Mouse (Mus musculus) testis, postnatal 10 days (tissue): Measurements from ENCODE around the gene Igf2r.
"Not testable (repeated sequence)": the region's sequence is repeated elsewhere in the genome, so short reads cannot be mapped to it uniquely, and the experiment has no call there.

Experiments used
- DNase-seq: peaks from one replicate; pipeline ENCODE4 v3.0.0; 2021; ENCODE audit warnings: low spot score

Gene Igf2r

DNA sequence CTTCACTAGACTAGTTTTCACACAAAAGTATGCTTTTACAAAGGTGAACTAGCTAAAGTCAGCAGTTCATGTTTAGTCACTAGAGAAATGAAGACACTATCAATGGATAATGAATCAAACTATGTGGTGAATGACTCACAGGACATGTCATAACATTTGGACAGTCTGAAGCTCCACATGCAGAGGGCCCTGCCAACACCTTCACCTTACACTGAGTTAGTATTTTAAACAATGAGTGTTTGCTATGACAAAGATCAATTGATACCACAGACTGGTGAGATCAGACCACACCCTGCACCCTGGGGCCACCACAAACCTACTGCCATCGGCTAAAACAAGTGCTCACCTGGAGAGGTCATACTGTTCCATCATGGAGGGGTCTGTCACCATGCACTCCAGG is 54.4 kb downstream of the Igf2r start:
- DNase-seq: no peak

DNA sequence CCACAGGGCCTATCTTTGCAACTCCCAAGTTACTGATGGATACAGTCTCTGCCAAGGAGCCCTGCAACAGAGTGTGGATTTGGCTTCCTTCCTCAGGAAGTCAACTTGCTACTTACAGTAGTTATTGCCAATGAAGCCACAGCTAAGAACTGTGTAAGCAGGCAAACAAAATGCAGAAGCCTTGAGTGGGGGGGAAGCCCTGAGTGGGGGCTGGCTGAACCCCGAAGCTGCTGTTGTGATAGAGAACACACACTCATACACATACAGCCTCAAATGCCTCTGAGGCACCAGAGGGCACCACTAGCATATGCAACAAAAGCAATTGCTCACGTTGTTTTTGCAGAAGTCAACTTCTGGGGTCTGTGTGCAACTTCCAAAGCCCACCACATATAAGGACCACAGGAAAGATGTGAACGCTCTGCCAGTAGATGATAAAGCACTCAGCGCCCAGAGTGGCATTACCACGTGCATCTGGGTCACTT is 55.3 kb downstream of the Igf2r start:
- DNase-seq: no peak

DNA sequence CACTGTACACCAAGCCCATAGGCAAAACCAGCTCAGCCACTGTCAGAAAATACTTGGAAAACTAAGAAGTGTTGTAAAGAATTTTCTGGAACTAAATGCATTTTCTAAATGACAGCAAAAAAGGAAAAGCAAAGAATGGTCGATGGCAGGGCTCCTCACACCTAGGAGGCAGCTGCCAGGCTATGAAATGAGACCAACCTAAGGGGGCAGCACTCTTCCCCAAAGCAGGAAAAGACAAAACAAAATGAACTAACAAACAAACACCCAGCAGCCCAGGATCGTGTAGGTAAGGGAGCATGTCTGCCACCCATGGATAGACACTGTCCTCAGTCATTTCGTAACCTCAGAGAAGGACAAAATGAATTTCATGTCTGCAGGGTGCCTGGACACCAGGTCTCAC is 56.5 kb downstream of the Igf2r start:
- DNase-seq: no peak

DNA sequence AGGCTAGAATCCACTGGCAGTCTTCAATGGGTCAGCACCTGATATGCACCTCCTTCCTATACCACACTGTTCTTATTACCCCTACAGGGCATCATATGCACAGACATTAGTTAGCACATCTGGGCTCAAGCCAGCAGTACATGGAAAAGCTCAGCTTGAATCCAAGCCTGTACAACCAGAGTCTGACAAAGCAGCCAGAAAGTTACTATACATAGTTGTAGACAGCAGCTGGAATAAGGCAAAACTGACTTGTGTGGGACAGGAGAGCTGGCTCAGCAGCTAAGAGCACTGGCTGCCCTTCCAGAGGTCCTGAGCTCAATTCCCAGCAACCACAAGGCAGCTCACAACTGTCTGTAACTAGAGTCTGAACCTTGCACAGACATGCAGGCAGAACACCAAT is 57.3 kb downstream of the Igf2r start:
- DNase-seq: no peak

DNA sequence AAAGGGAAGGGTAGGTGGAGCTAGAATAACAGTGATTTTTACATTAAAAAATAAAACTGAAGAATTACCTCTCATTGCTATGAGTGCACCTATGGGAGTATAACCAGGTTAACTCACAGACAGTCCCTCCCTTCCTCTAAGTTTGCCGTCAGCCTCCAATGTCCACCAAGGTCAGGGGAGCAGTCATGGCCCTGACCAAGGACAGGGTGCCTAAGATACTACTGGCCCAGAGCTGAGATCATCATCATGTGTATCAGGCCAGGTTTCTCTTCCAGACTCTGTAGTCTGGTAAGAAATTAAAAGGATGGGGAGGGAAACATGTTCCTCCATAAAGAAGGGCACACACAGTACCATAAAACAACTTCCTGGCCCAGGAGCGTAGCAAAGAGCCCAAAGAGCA is 58.5 kb downstream of the Igf2r start:
- DNase-seq: no peak

DNA sequence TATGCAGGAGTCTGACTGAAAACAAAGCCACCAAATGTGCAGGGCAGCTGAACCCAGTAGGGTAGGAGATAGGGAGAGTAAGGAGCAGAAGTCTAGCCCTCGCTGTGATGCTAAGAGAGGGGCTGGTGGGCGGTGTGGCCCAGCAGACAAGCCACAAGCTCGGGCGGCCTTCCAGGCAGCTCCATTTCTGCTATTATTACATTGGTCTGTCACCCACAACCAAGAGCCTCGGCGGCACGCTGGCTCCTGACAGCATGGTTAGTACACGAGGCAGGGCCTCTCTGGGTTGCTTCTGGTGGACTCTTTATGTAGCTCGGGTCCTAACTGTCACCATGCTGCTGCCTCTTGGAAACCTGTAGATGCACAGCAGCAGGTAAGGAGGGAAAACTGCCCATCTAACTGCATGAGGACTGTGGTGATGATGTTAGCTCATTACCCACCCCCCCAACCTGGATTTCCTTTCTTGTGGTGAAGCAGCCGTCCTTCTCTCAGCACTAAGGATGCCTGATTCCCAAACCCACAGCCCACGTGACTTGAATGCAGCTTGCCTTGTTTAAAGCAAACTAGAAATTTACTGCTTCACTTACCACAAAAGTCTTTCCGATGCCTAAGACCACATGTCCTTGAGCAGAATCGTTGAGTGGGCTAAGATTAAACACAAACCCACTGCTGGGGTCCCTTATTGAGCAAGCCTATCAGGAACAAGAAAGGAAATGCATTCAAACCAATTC is 59.2 kb downstream of the Igf2r start:
- no peak for DNase-seq

DNA sequence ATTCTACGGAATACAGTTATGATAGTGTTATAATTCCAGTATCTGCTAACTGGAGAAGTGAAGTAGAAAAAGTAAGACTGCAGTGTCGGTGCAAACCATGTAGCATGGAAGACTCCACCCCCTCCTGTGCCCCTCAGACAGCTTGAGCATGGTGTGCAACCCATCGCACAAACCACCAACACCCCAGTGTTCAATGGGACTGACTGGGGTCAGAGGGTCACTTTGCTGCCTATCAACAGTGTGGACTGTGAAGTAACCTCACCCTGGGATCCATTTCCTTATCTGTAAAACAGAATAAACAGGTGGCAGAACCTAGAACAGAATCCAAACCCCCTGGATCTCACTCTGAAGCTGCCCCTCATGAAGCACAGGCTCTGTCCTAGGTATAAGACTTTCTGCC is 61.1 kb downstream of the Igf2r start:
- no peak for DNase-seq

DNA sequence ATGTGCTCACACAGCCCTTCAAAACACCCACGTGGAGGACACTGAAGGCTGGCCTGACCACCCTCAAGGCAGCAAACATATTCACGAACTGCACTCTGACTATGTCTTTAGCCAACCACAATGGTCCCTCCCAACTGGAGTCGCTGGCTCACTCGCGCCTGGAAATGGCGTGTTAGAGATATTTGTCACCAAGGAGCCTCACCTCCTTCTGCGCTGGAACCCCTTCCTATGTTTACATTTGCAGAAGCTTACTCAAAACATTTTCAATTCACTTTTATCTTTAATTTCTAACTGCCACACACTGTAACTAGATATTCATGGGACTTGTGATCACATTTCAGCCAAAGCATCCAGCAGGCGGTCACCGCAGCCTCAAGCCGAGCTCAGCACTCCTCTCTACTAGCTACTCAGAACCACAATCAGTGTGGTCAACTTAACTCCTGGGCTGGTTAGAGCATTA is 62.8 kb downstream of the Igf2r start:
- DNase-seq: no peak

DNA sequence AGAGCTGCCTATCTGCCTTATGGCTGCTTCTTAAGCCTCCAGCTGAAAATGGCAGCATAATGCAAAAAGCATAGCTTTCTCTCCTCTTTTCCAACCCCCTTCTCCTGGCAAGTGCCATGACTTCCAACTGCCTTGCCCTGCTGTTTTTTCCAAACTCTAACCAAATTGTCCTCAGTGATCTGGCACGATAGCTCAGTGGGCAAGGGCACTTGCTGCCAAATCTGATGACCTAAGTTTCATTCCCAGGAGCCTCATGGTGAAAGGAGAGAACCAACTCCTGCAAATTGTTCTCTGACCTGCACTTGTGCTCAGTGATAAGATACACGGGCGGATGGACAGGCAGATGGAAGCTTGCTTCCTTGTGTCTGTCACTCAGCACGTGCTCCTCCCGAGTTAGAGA is 66.6 kb downstream of the Igf2r start:
- no peak for DNase-seq

DNA sequence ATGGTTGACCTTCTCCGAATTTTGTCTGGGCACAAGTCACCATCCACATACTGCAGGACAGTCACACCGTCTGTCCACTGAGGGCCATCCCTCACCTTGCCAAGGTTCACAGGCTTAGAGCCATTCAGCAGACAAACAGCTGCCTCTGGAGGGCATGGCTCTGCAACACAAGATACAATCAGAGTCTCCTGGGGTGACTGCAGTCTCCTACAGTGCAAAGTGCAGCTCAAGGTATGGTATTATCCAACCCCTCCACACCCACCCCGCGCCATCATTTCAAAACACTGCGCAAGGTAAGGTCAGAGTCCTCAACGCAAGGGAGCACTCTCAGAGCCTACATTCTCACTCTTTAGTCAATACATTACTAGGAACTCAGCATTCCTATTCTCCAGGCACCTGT is 69.1 kb downstream of the Igf2r start:
- DNase-seq: no peak

DNA sequence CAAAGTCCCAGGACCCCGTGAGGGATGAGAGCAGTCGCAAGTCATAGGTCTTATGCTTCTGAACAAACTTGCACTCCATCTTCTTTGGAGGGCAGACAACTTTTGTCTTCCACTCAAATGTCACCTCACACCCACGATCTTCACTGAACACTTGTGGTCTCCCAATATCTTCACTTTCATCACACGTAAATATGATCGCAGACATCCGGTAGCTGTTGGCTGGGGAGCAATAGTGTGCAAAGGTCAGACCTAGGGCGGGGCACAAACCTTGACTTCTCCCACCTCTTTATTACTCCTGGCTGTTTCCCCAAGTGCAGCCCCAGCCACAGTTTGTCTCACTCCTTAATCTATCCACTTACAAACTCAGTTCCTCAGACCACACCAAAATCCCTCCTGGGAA is 77.6 kb downstream of the Igf2r start:
- no peak for DNase-seq

DNA sequence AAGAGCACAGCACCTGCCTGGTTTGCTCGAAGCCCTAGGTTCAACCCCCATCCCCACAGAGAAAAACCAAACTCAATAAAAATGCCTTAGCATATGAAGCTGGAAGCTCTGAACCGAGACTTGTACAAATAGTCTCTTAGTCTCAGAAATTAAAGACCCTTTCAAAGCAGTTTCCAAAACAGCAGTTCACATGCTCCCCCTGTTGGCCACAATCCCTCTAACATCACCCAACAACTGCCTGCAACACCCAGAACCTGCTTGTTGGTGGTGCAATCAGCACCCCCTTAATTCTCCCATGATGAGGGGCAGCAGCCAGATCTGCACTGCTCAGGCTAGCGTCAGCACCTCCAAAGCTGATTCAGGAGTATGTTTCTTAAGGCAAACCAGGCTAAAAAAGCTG is 79.9 kb downstream of the Igf2r start:
- DNase-seq: peak; percentile 62

DNA sequence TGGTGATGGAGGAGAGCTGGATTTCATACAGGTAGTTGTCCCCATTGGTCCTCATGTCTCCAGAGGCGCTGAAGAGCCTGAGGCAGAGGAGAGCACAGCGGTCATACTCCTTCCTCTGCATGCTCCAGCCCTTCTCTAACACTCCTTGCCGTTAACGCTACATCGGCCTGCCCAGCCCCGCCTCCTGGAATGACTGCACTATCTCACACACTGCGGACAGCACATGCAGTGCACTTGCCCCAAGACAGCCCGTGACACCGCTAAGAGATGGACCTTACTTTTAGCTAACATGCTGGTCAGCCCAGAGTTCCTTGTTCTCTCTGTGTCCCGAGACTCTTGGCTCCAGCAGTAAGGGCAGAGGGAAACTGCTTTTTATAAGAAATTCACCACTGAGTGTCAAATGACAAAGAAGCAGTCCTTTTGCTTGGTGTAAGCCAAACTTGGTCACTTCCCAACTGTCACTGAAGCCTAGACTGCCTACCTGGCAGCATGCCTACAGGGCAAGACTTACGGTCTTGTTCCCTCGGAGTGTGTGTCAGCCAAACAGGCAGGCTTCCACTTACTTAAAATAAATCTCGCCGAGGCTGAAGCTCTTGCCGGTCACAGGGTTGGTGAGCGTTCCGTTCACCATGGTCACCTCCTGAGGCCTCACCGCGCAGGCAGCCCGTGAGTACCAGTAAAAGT is 80.9 kb downstream of the Igf2r start:
- DNase-seq: no peak

DNA sequence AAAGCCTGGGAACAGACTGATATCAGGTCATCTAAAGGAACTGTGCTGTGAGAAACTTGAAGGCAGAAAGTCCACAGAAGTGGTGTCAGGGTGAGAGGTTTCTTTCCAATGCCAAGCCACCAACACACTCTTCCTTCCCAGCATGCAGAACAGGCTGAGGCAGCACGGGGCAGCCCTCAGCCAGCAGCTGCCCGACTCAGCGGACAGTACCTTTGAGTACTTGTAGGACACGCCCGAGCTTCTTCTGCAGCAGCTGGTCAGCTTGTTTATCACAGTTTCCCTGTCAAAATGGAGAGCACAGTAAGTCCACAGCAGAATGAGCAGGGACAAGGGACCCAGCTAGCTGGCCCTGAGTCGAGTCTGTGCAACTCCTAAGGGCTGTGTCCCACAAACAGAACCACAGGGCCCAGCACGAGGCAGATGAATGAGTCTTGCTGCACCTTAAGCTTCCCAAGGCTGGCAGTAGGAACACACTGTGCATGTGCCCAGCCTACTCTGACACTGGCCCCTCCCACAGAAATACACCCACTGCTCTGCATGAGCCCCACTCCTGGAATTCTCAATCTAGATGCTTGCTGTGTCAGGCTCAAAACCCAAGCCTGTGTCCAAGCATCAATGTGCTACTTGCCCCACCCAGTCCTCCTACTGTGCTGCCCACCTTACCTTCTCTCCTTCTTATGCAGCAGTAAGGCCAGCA is 84.4 kb downstream of the Igf2r start:
- DNase-seq: no peak

DNA sequence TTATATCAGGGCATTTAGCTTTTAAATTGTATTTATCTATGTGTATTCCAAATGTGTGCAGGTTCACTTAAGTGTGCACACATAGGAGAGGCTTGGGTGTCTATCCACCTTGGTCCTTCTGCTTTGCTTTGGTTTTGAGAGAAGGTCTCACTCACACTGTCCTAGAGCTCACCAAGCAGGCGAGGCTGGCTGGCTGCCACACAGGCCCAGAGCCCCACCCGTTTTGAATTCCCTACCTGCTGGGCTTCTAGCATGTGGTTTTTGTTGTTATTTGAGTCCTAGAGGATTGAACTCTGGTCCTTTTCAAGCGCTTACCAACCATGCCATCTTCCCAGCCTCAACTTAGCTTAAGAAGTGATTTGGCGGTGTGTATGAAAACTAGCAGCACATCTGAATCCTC is 85.1 kb downstream of the Igf2r start:
- DNase-seq: no peak

DNA sequence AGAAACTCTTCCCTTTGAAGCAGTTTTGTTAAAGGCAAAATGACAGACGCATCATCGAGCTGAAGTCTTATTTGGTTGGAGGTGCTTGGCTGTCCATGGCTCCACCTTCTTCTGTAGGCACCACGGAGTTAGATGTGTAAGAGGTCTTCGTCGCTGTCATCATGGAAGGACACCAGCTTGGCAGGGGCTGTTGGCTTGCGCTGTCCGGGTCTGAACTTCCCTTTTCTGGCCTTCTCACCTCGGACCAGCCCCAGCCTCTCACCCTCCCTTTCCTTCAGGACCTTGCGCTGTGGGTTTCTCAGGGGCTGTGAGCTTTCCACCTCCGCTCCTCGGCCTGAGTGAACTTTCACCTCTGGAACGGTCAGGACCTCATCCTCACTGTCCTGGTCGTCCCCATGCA is 85.9 kb downstream of the Igf2r start:
- no peak for DNase-seq

DNA sequence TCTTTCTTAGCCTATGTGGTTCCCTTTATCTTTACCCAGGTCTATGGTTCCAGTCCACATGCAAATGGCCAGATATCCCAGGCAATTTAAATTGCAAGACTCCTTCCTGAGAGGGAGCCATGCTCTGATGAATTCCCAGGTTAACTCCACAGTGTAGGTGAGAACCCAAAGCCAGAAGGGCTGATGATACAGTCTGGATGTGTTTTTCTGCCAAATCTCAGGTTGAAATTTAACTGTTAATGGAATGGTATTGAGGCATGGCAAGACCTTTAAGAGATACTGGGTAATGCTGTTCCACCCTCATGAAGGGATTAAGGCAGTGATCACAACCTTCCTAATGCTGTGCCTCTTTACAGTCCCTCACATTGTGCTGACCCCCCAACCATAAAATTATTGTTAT is 91.2 kb downstream of the Igf2r start:
- DNase-seq: no peak

DNA sequence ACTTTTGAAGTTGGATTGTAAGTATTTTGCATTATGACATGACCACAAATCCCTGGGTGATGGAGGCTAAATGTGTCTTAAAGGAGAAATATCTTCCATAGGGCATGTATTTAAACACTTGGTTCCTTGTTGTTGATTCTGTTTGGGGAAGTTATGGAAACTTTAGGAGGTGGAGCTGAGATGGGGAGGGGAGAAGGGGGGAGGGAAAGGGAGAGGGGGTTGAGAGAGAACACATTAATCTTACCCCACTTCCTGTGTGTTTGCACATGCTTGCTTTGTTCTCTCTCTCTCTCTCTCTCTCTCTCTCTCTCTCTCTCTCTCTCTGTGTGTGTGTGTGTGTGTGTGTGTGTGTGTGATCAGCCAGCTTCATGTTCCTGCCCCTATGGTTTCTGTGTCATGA is 92.3 kb downstream of the Igf2r start:
- no peak for DNase-seq

DNA sequence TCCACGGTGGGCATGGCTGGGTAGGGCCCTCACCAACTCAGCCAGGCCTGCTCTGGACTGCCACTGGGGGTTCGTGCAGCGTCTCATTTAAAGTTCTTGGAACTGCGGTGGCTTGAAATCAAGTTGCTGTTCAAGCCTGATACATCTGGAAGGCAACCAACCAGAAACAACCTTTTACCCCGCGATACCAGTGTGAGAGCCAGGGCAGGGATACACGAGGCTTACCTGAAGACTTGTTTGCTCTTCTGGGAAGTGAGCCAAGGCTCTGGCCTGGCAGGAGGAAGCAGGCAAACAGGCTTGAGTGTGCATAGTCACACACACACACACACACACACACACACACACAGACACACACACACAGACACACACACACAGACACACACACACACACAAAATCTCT is 93.8 kb downstream of the Igf2r start, which contains the start of gene Slc22a1:
TSS of gene Slc22a1 (minus strand) at position 184 of the 400 bp plus-strand sequence.
- DNase-seq: no peak

DNA sequence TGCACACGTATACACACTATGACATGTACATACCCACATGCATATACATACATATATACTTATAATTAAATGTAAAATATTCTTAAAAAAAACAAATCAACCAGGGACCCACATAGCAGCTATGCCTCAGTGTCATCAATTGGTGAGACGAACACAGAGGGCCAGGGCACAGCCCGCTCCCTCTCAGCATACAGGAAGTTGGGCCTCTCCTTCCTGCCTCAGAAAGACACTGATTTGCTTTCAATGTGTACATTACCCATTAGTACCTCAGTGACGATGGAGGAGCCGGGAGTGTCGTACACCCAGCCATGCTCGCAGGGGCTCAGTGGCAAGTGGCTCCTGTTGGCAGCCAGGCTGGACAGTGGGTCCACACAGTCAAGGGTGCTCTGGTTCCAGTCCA is 94.5 kb downstream of the Igf2r start:
- not testable (repeated sequence) for DNase-seq

DNA sequence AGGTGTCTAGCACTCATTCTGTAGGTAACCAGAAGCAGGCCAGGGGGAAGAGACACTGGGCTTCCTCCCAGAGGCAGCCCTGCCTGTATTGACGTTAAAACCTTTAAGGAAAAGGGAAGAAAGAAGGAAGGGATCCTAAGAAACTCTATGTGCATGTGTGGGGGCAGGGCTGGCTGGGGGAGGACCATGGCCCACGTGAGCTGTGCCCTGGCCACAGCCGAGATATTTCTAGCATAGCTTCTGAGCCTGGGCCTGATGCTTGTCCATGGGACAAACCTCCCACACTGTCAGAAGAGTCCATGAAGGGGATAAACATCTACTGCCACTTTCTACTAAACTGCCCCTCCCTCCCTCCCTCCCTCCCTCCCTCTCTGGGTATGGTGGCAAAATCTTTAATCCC is 95.6 kb downstream of the Igf2r start:
- DNase-seq: no peak

DNA sequence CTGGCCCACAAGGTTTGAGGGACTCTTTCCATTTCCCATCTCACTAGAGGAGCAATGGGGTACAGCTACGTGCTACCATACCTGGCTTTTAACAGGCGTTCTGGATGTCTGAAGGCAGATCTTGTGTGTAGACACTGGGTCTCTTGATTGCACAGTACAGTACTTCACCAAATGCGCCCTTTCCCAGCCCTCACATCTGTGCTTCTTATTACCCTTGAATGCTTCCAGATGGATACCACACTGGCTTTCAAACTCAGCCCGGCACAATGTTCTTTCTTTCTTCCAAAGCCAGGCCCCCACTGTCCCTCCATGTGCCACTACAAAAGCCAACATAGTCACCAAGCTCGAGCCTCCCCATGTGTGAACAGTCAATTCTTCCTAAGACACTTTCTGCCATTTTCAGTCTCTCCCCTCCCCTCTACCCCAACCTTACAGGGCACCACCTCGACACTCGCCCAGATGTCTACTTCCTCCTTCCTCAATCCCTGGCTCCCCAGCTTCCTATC is 97.1 kb downstream of the Igf2r start:
- DNase-seq: no peak
